Mouse (Mus musculus): ENCODE measurements around the gene Krt9.
"Not testable (repeated sequence)": the region's sequence is repeated elsewhere in the genome, so short reads cannot be mapped to it uniquely, and the experiment has no call there.

Gene Krt9

GRCm38 (mm10) chr11:100192992-100193391 is at the start of gene Krt9:
Krt9 (minus strand) TSS chr11:100193246.
- no peak for ATAC-seq (ENCODE audit: insufficient number of reproducible peaks, low FRiP score, low TSS enrichment)

- ATAC-seq (ENCODE audit: insufficient number of reproducible peaks, low FRiP score, low TSS enrichment): not testable (repeated sequence)
These were observed 47.2 kb upstream of the Krt9 start for GRCm38 (mm10) chr11:100240272-100240671.

GRCm38 (mm10) chr11:100221741-100222140 is 28.7 kb upstream of the Krt9 start:
- no peak for ATAC-seq (ENCODE audit: insufficient number of reproducible peaks, low FRiP score, low TSS enrichment)

- ATAC-seq (ENCODE audit: insufficient number of reproducible peaks, low FRiP score, low TSS enrichment): no peak
These were observed 26.3 kb upstream of the Krt9 start for GRCm38 (mm10) chr11:100219304-100219703.

GRCm38 (mm10) chr11:100208542-100208941 is 15.5 kb upstream of the Krt9 start:
- no peak for ATAC-seq (ENCODE audit: insufficient number of reproducible peaks, low FRiP score, low TSS enrichment)

- no peak for ATAC-seq (ENCODE audit: insufficient number of reproducible peaks, low FRiP score, low TSS enrichment)
These were observed 14.5 kb upstream of the Krt9 start, which contains the start of gene Krt14 for GRCm38 (mm10) chr11:100207498-100207897. Krt14 (minus strand) TSS chr11:100207548.

GRCm38 (mm10) chr11:100203448-100203847 is 10.4 kb upstream of the Krt9 start:
- ATAC-seq (ENCODE audit: insufficient number of reproducible peaks, low FRiP score, low TSS enrichment): no peak

GRCm38 (mm10) chr11:100202906-100203305 is 9.9 kb upstream of the Krt9 start:
- no peak for ATAC-seq (ENCODE audit: insufficient number of reproducible peaks, low FRiP score, low TSS enrichment)

GRCm38 (mm10) chr11:100200104-100200820 is 7.2 kb upstream of the Krt9 start:
- no peak for ATAC-seq (ENCODE audit: insufficient number of reproducible peaks, low FRiP score, low TSS enrichment)

GRCm38 (mm10) chr11:100198666-100199065 is 5.6 kb upstream of the Krt9 start:
- ATAC-seq (ENCODE audit: insufficient number of reproducible peaks, low FRiP score, low TSS enrichment): no peak

GRCm38 (mm10) chr11:100191820-100192219 is 1.2 kb downstream of the Krt9 start:
- ATAC-seq (ENCODE audit: insufficient number of reproducible peaks, low FRiP score, low TSS enrichment): no peak

- ATAC-seq (ENCODE audit: insufficient number of reproducible peaks, low FRiP score, low TSS enrichment): no peak
These were observed 6.3 kb downstream of the Krt9 start for GRCm38 (mm10) chr11:100186736-100187135.

- no peak for ATAC-seq (ENCODE audit: insufficient number of reproducible peaks, low FRiP score, low TSS enrichment)
These were observed 11.3 kb downstream of the Krt9 start for GRCm38 (mm10) chr11:100181725-100182124.

GRCm38 (mm10) chr11:100179260-100179659 is 13.8 kb downstream of the Krt9 start:
- no peak for ATAC-seq (ENCODE audit: insufficient number of reproducible peaks, low FRiP score, low TSS enrichment)

- ATAC-seq (ENCODE audit: insufficient number of reproducible peaks, low FRiP score, low TSS enrichment): no peak
These were observed 14.7 kb downstream of the Krt9 start for GRCm38 (mm10) chr11:100178307-100178706.

- no peak for ATAC-seq (ENCODE audit: insufficient number of reproducible peaks, low FRiP score, low TSS enrichment)
These were observed 16.3 kb downstream of the Krt9 start for GRCm38 (mm10) chr11:100176791-100177190.

- ATAC-seq (ENCODE audit: insufficient number of reproducible peaks, low FRiP score, low TSS enrichment): no peak
These were observed 24.0 kb downstream of the Krt9 start for GRCm38 (mm10) chr11:100168765-100169762.

GRCm38 (mm10) chr11:100168071-100168470 is 25.0 kb downstream of the Krt9 start:
- ATAC-seq (ENCODE audit: insufficient number of reproducible peaks, low FRiP score, low TSS enrichment): no peak

GRCm38 (mm10) chr11:100164392-100164791 is 28.7 kb downstream of the Krt9 start:
- ATAC-seq (ENCODE audit: insufficient number of reproducible peaks, low FRiP score, low TSS enrichment): no peak

- ATAC-seq (ENCODE audit: insufficient number of reproducible peaks, low FRiP score, low TSS enrichment): no peak
These were observed 35.1 kb downstream of the Krt9 start for GRCm38 (mm10) chr11:100157908-100158477.

- no peak for ATAC-seq (ENCODE audit: insufficient number of reproducible peaks, low FRiP score, low TSS enrichment)
These were observed 35.7 kb downstream of the Krt9 start for GRCm38 (mm10) chr11:100157331-100157730.

Measured in cerebellum, adult (tissue).